ENCODE assay signal across 24 mouse cellular contexts in the genomic region with DNA sequence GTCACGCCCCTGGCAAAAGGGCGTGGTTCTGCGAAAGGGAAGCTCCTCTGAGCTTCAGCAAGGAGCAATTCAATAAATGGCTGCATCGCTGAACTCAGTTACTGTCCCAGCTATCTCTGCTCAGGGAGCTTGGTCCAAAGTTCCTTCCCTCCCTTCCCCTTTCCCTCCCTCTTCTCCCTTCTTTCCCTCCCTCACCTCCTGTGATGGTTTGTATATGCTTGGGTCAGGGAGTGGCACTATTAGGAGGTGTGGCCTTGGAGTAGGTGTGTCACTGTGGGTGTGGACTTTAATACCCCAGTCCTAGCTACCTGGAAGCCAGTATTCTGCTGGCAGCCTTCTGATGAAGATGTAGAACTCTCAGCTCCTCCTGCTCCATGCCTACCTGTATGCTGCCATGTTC.
A peak's percentile ranks its signal among the peaks of the same experiment; 100 is the strongest.
DNase-seq lines count a peak whose midpoint lies in the region; ATAC-seq and TF ChIP-seq lines count a peak whose summit lies in the region.
"Had no signal": no experiment of that assay in that cellular context is flagged by ENCODE, and none has a peak within 500 bp of the region (broad histone marks: within the 10 kb centered on the region; RNA-seq: fewer than 3 reads in every experiment).

No protein-coding gene starts in this region.

- H3K4me1 ChIP-seq in intestine, embryonic 14.5 days (replicated peaks; ENCODE audit: control insufficient read depth, insufficient read depth, low read length), result no peaks in the 10 kb centered on the region
- no peaks in the 10 kb centered on the region for H3K4me1 ChIP-seq in intestine, postnatal 0 days (replicated peaks; ENCODE audit: control insufficient read depth, insufficient read depth, low read length)
- H3K4me1 ChIP-seq in forebrain, embryonic 11.5 days (replicated peaks; ENCODE audit: control insufficient read depth, insufficient read depth, low read length), result no peaks in the 10 kb centered on the region
- H3K4me1 ChIP-seq: forebrain, embryonic 12.5 days; forebrain, embryonic 15.5 days; heart, embryonic 12.5 days; hindbrain, embryonic 10.5 days; hindbrain, embryonic 13.5 days had no signal

- H3K27ac ChIP-seq in layer of hippocampus, adult 2 months, result peak overlapping the region; percentile 66
- H3K27ac ChIP-seq in intestine, embryonic 14.5 days (ENCODE audit: low read depth), result no peak overlapping the region
- no peak overlapping the region for H3K27ac ChIP-seq in intestine, postnatal 0 days (ENCODE audit: low read depth, low read length)
- H3K27ac ChIP-seq in forebrain, embryonic 11.5 days (ENCODE audit: low read depth, low read length), result no peak overlapping the region
- H3K27ac ChIP-seq: forebrain, embryonic 12.5 days; forebrain, embryonic 15.5 days; heart, embryonic 15.5 days; hindbrain, embryonic 10.5 days; hindbrain, embryonic 13.5 days had no signal

- H3K36me3 ChIP-seq in intestine, embryonic 14.5 days (ENCODE audit: control insufficient read depth, insufficient read depth, low read length), result no peaks in the 10 kb centered on the region
- H3K36me3 ChIP-seq in intestine, postnatal 0 days (ENCODE audit: control insufficient read depth, insufficient read depth), result no peaks in the 10 kb centered on the region
- no peaks in the 10 kb centered on the region for H3K36me3 ChIP-seq in forebrain, embryonic 11.5 days (ENCODE audit: control insufficient read depth, insufficient read depth, low read length)
- H3K36me3 ChIP-seq: forebrain, embryonic 12.5 days; forebrain, embryonic 15.5 days; G1E; heart, embryonic 12.5 days; heart, embryonic 15.5 days; hindbrain, embryonic 10.5 days; hindbrain, embryonic 13.5 days had no signal

- H3K27me3 ChIP-seq in intestine, embryonic 14.5 days (replicated peaks; ENCODE audit: control insufficient read depth, insufficient read depth, low read length), result no peaks in the 10 kb centered on the region
- no peaks in the 10 kb centered on the region for H3K27me3 ChIP-seq in intestine, postnatal 0 days (replicated peaks; ENCODE audit: control insufficient read depth, insufficient read depth, low read length)
- H3K27me3 ChIP-seq in forebrain, embryonic 11.5 days (ENCODE audit: control insufficient read depth, insufficient read depth, low read length), result no peaks in the 10 kb centered on the region
- H3K27me3 ChIP-seq: forebrain, embryonic 12.5 days; forebrain, embryonic 15.5 days; heart, embryonic 12.5 days; heart, embryonic 15.5 days; hindbrain, embryonic 13.5 days had no signal

- TF ChIP-seq CTCF in layer of hippocampus, adult 2 months (conservative IDR thresholded peaks at IDR 0.05), result no peak
- TF ChIP-seq CTCF in intestine, postnatal 0 days (IDR thresholded peaks at IDR 0.05; ENCODE audit: low read depth), result no peak

- 69% methylated on average over 4 of the region's 4 CpGs for WGBS in intestine, embryonic 14.5 days
- 41% methylated on average over 4 of the region's 4 CpGs for WGBS in intestine, postnatal 0 days
- WGBS in forebrain, embryonic 11.5 days, result 79% methylated on average over 4 of the region's 4 CpGs

- no peak overlapping the region for H3K4me2 ChIP-seq in intestine, embryonic 14.5 days (ENCODE audit: low read length)
- H3K4me2 ChIP-seq in intestine, postnatal 0 days (replicated peaks; ENCODE audit: low read depth), result no peak overlapping the region
- H3K4me2 ChIP-seq in forebrain, embryonic 11.5 days (ENCODE audit: low read depth, low read length, severe bottlenecking), result no peak overlapping the region
- H3K4me2 ChIP-seq: forebrain, embryonic 12.5 days; forebrain, embryonic 15.5 days; heart, embryonic 12.5 days; heart, embryonic 15.5 days; hindbrain, embryonic 13.5 days had no signal

- intact Hi-C loops in gastrocnemius, postnatal 36 days (cut with DNase I), result no loop called here

- DNase-seq in layer of hippocampus, adult 2 months (ENCODE audit: low spot score in 2 of 2), result no peak
- no peak for DNase-seq in layer of hippocampus, adult 8-10 months (ENCODE audit: low spot score in 2 of 2)
- no peak for DNase-seq in intestine, embryonic 14.5 days (ENCODE audit: low spot score)
- DNase-seq in kidney, postnatal 10 days, result no peak
- DNase-seq in forebrain, embryonic 11.5 days (ENCODE audit: low spot score), result no peak
- no peak for DNase-seq in gastrocnemius, postnatal 36 days
- DNase-seq: adrenal gland, postnatal 10 days; adrenal gland, postnatal 36 days; B cell, adult 2 months; cerebellum, adult 18-20 months; cerebellum, adult 9-10 months; cerebellum, postnatal 14 days; gastrocnemius, postnatal 25 days; heart, postnatal 10 days; heart, postnatal 36 days had no signal

- H3K4me3 ChIP-seq in layer of hippocampus, adult 2 months, result no peak overlapping the region
- H3K4me3 ChIP-seq in intestine, embryonic 14.5 days (ENCODE audit: low read depth, low read length), result no peak overlapping the region
- H3K4me3 ChIP-seq in intestine, postnatal 0 days (ENCODE audit: low read depth, low read length), result no peak overlapping the region
- H3K4me3 ChIP-seq in forebrain, embryonic 11.5 days (ENCODE audit: low read depth, low read length), result no peak overlapping the region
- H3K4me3 ChIP-seq: forebrain, embryonic 12.5 days; forebrain, embryonic 15.5 days; heart, embryonic 12.5 days; heart, embryonic 15.5 days; hindbrain, embryonic 10.5 days; hindbrain, embryonic 13.5 days had no signal

- ATAC-seq in intestine, embryonic 14.5 days (replicated peaks; ENCODE audit: low FRiP score, low TSS enrichment, low read depth), result peak; percentile 81
- peak; percentile 94 for ATAC-seq in intestine, postnatal 0 days
- ATAC-seq in forebrain, embryonic 11.5 days (replicated peaks; ENCODE audit: low FRiP score), result no peak
- ATAC-seq: forebrain, embryonic 15.5 days; hindbrain, embryonic 16.5 days had no signal

- no peak overlapping the region for H3K9ac ChIP-seq in intestine, embryonic 14.5 days (ENCODE audit: low read length)
- H3K9ac ChIP-seq in intestine, postnatal 0 days (ENCODE audit: low read depth, low read length), result no peak overlapping the region
- no peak overlapping the region for H3K9ac ChIP-seq in forebrain, embryonic 11.5 days (ENCODE audit: low read length)
- H3K9ac ChIP-seq: forebrain, embryonic 12.5 days; forebrain, embryonic 15.5 days; heart, embryonic 12.5 days; heart, embryonic 15.5 days; hindbrain, embryonic 13.5 days had no signal

- H3K9me3 ChIP-seq in intestine, embryonic 14.5 days (ENCODE audit: control insufficient read depth, low read length), result no peaks in the 10 kb centered on the region
- H3K9me3 ChIP-seq in intestine, postnatal 0 days (ENCODE audit: control insufficient read depth), result no peaks in the 10 kb centered on the region
- no peaks in the 10 kb centered on the region for H3K9me3 ChIP-seq in forebrain, embryonic 11.5 days (ENCODE audit: control insufficient read depth, low read length)
- H3K9me3 ChIP-seq: forebrain, embryonic 12.5 days; forebrain, embryonic 15.5 days; G1E; heart, embryonic 12.5 days; heart, embryonic 15.5 days; hindbrain, embryonic 10.5 days; hindbrain, embryonic 13.5 days had no signal
